Mouse (Mus musculus) brain, embryonic 14.5 days (tissue): ENCODE results near the gene Larp1. TPM values are rescaled to one million over a fixed set of nuclear protein-coding genes. Genes with fewer than 3 reads are reported as not detected.
"Not testable (repeated sequence)": the region's sequence is repeated elsewhere in the genome, so short reads cannot be mapped to it uniquely, and the experiment has no call there.

Experiments used
- DNase-seq: peaks from one replicate; pipeline ENCODE4 v3.0.0-alpha.2; 2011; ENCODE audit warnings: low read depth
- CTCF ChIP-seq: fragments of 200-500 bp; IDR thresholded peaks from 2 replicates; pipeline ENCODE4 v1.5.1; 2012; ENCODE audit warnings: inconsistent platforms, mild to moderate bottlenecking, moderate library complexity, borderline replicate concordance; ENCODE audit not compliant: insufficient read depth, insufficient read length; ENCODE audit errors: extremely low read depth
- POLR2A ChIP-seq: fragments of 200-500 bp; IDR thresholded peaks from 2 replicates; pipeline ENCODE4 v1.6.1; 2012; ENCODE audit warnings: mild to moderate bottlenecking, inconsistent platforms, borderline replicate concordance; ENCODE audit not compliant: poor library complexity, insufficient read depth, insufficient read length, severe bottlenecking; ENCODE audit errors: extremely low read depth
- polyA plus RNA-seq: library from polyadenylated mRNA; depleted of rRNA; stranded (reverse); fragments of >200 nt; gene quantifications from 2 replicates; pipeline ENCODE4 v1.2.3, GENCODE M21; 2012

Gene Larp1
- polyA plus RNA-seq, 1 experiment, result 57.6 TPM

GRCm38 (mm10) chr11:58093021-58093528 is 84.2 kb downstream of the Larp1 start, which contains the start of gene Gm12248:
Gm12248 (minus strand) TSS chr11:58093134.
- no peak for DNase-seq

GRCm38 (mm10) chr11:58094766-58095165 is 85.9 kb downstream of the Larp1 start:
- TF ChIP-seq CTCF, result no peak
- TF ChIP-seq POLR2A, result no peak
- no peak for DNase-seq

More at GRCm38 (mm10) chr11:58093021-58093528, 84.2 kb downstream of the Larp1 start, which contains the start of gene Gm12248:
- TF ChIP-seq POLR2A (no peak), CTCF (no peak)

DNA sequence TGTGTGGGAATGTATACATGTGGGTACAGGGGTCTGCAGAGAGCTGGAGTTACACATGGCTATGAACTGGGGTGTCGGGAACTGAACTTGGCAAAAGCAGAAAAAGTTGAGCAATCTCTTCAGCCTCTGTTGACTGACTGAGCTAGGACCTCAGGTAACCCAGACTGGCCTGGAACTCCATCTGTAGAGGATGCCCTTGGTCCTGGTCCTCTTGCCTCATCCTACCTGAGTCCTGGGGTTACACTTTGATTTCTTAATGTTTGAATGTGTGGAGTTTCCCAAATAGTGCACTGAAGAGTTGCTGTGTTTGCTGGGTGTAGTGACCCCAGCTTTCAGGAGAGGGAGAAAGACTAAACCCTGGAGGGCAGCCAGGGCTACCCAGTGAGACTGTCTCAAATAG is 86.7 kb downstream of the Larp1 start:
- DNase-seq, result no peak
- no peak for TF ChIP-seq POLR2A
- TF ChIP-seq CTCF, result no peak

- no peak for DNase-seq
- no peak for TF ChIP-seq CTCF
- TF ChIP-seq POLR2A, result no peak
Measured at GRCm38 (mm10) chr11:58096160-58096559, 87.3 kb downstream of the Larp1 start.

GRCm38 (mm10) chr11:58096821-58097620 is 88.2 kb downstream of the Larp1 start:
- TF ChIP-seq POLR2A (no peak), CTCF (no peak)
- DNase-seq, result no peak

GRCm38 (mm10) chr11:58097621-58098365 is 88.9 kb downstream of the Larp1 start:
- TF ChIP-seq POLR2A (no peak), CTCF (no peak)
- DNase-seq, result no peak

GRCm38 (mm10) chr11:58098366-58098720 is 89.5 kb downstream of the Larp1 start:
- not testable (repeated sequence) for DNase-seq

- no peak for DNase-seq
- no peak for TF ChIP-seq POLR2A
Measured at GRCm38 (mm10) chr11:58100006-58100405, 91.1 kb downstream of the Larp1 start.

DNA sequence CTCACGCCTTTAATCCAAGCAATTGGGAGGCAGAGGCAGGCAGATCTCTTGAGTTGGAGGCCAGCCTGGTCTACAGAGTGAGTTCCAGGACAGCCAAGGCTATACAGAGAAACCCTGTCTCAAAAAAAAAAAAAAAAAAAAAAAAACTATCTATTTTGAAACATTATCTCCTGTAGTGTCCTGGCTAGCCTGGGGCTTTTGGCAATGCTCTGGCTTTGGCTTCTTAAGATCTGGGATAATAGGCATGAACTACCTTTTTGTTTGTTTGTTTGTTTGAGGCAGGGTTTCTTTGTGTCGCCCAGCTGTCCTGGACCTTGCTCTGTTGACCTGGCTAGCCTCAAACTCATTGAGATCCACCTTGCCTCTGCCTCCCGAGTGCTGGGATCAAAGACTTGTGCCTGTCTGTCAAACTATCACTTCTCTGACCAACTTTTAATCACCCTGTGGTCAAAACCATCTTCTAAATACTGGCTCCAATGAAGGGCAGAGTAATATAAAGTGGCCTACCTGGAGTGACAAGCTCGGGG is 92.4 kb downstream of the Larp1 start:
- DNase-seq, result no peak
- no peak for TF ChIP-seq CTCF
- no peak for TF ChIP-seq POLR2A

GRCm38 (mm10) chr11:58102146-58102545 is 93.3 kb downstream of the Larp1 start:
- TF ChIP-seq POLR2A (no peak), CTCF (no peak)
- no peak for DNase-seq

DNA sequence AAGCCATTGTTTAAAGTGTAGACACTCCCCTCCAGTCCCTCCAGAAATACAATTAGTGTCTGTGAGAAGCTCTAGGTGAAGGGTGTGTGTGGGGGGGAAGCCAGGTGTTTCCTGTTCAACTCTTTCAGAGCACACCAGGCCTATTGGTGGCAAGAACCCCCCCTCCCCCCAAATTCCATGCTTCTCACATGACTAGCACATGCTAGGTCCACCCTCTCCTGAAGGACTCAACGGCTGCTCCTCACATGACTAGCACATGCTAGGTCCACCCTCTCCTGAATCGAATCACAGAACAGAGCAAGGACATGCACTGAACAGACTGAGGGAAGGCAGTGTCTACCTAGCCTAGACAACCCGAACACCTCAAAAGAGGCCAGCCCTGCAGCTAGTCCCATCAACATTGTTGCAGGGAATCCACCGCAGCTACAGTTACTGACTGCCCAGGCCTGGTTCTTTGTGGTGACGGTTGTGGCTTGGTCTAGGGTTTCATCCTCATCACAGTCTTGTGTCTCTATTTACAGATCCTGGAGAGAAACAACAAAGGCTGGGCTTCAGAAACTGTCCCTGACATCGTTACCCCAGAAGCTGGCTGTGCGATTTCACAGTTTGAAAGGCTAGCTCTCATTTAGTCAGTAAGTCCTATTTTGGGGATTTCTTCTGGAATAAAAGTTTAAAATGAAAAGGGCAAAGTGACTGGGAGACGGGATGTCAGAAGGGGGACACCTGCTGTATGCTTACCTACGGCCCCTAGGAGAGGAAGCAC is 93.9 kb downstream of the Larp1 start:
- DNase-seq, result no peak
- no peak for TF ChIP-seq POLR2A
- no peak for TF ChIP-seq CTCF

GRCm38 (mm10) chr11:58103344-58103653 is 94.4 kb downstream of the Larp1 start:
- TF ChIP-seq POLR2A, result no peak
- no peak for TF ChIP-seq CTCF
- DNase-seq, result no peak
